Mouse (Mus musculus): ENCODE measurements around the gene E030018B13Rik. TPM values are rescaled to one million over a fixed set of nuclear protein-coding genes. Genes with fewer than 3 reads are reported as not detected.

Gene E030018B13Rik
- total and polyA plus RNA-seq, 3 experiments = 0.07 TPM; not detected in 2

DNA sequence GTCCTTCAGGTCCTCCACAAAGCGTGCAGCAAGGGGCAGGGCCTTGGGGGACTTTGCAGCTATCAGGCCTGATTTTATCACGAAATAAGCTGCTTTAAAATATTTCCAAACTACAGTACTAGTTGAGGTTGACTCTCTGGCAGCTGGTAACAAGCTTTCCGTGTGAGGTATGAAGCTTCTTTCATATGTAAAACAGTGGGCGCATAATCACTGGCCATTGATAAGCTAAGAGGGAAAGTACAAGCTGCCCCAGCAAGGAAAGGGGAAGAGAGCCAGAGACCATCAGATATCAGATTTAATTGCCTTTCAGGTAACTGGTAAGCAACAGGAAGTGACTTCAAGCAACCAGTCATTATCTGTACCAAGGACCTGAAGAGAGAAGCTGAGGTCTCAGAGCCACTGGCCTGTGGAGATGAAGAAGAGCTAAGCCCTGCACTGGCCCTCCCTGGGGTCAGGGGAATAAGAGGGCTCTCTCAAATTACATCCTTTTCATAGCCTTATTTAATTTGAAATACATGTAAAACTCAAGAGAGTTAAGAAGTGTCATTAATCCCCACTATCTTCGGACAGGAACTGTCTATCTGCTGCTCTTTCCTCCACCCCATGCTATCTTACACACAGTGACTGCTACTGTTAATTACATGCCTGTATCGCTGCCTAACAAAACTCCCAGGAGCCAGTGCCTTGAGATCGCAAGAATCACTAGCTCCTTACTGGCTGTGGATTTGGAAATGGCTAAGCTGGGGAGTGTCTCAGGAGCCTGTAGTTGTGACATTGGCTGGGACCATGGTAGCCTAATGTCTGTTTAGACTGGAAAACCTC lies 35.6 kb downstream of the E030018B13Rik start:
- Histone ChIP-seq H3K9me3 (replicated peaks; ENCODE audit: insufficient read depth, low read length) (no peaks in the 10 kb centered on the region), H3K79me2 (ENCODE audit: control insufficient read depth, insufficient read depth, low read length, poor library complexity) (no peaks in the 10 kb centered on the region), H3K4me1 (ENCODE audit: control insufficient read depth in 1 of 2, insufficient read depth in 2 of 2, low read length in 2 of 2) (peaks cover 21 to 48% of the 10 kb centered on the region in 2 experiments), H3K9ac (ENCODE audit: control insufficient read depth, low read depth, low read length, poor library complexity, severe bottlenecking) (0 out of 2 replicates have a peak overlapping the region, but pooled peaks have one; percentile 9), H3K4me3 (ENCODE audit: control insufficient read depth in 1 of 2, insufficient read depth in 1 of 2, low read depth in 2 of 2, low read length in 2 of 2) (no peak overlapping the region), H3K27ac (ENCODE audit: control insufficient read depth, low read depth, low read length) (peak overlapping the region; percentile 66), H3K36me3 (ENCODE audit: control insufficient read depth in 1 of 2, insufficient read depth in 2 of 2, low read length in 2 of 2) (peaks cover 0 to 22% of the 10 kb centered on the region in 2 experiments; a peak in 2 of 4 replicates), H3K27me3 (ENCODE audit: control insufficient read depth in 1 of 2, insufficient read depth in 2 of 2, low read length in 2 of 2) (no peaks in the 10 kb centered on the region)
- peak; percentile 67 for DNase-seq (ENCODE audit: low read depth, low spot score)
- TF ChIP-seq TBP (IDR thresholded peaks at IDR 0.05; ENCODE audit: low read depth, low read length) = peak; percentile 21; the same call in 1 of the 2 replicates
- no peak for TF ChIP-seq TAL1 (IDR thresholded peaks at IDR 0.05; ENCODE audit: low read length)
- TF ChIP-seq MAFK (IDR thresholded peaks at IDR 0.05; ENCODE audit: borderline replicate concordance, low read depth, low read length) = no peak
- TF ChIP-seq MAX (IDR thresholded peaks at IDR 0.05; ENCODE audit: low read length) = peak; percentile 50
- TF ChIP-seq TCF12 (IDR thresholded peaks at IDR 0.05; ENCODE audit: low read depth, low read length) = peak; percentile 62; the same call in 1 of the 2 replicates
- no peak for TF ChIP-seq ZNF384 (IDR thresholded peaks at IDR 0.05; ENCODE audit: low read depth, low read length)
- peak; percentile 29; the same call in 1 of the 2 replicates for TF ChIP-seq ZMIZ1 (IDR thresholded peaks at IDR 0.05; ENCODE audit: low read depth, low read length)
- no peak for TF ChIP-seq JUND (IDR thresholded peaks at IDR 0.05; ENCODE audit: low read depth, low read length)
- no peak for TF ChIP-seq ZC3H11A (IDR thresholded peaks at IDR 0.05; ENCODE audit: low read depth, low read length)
- no peak for TF ChIP-seq GABPA (IDR thresholded peaks at IDR 0.05; ENCODE audit: low read depth, low read length)
- TF ChIP-seq EP300 (IDR thresholded peaks at IDR 0.05; ENCODE audit: low read depth in 1 of 2, low read length in 2 of 2) = peak; percentile 64 to 80
- TF ChIP-seq MXI1 (IDR thresholded peaks at IDR 0.05; ENCODE audit: low read depth, low read length) = no peak
- TF ChIP-seq ETS1 (IDR thresholded peaks at IDR 0.05; ENCODE audit: low read depth, low read length) = peak; percentile 50; the same call in 1 of the 2 replicates
- TF ChIP-seq CHD1 (IDR thresholded peaks at IDR 0.05; ENCODE audit: low read depth, low read length) = 0 out of 2 replicates have a peak, but pooled peaks have one; percentile 4
- TF ChIP-seq USF2 (IDR thresholded peaks at IDR 0.05; ENCODE audit: borderline replicate concordance in 1 of 2, insufficient read depth in 1 of 2, low read depth in 1 of 2, low read length in 2 of 2) = no peak
- TF ChIP-seq POLR2AphosphoS5 (IDR thresholded peaks at IDR 0.05; ENCODE audit: borderline replicate concordance, low read depth, low read length) = no peak
- no peak for TF ChIP-seq SMC3 (IDR thresholded peaks at IDR 0.05; ENCODE audit: low read depth, low read length)
- peak; percentile 78 for TF ChIP-seq GATA1 (IDR thresholded peaks at IDR 0.05; ENCODE audit: low read depth, low read length)
- TF ChIP-seq BHLHE40 (IDR thresholded peaks at IDR 0.05; ENCODE audit: borderline replicate concordance, low read depth, low read length) = no peak
- no peak for TF ChIP-seq KAT2A (conservative IDR thresholded peaks at IDR 0.05; ENCODE audit: low read depth, low read length)
- no peak; the same call in none of the 2 replicates for TF ChIP-seq RCOR1 (IDR thresholded peaks at IDR 0.05; ENCODE audit: low read depth, low read length)
- no peak for TF ChIP-seq ZKSCAN1 (IDR thresholded peaks at IDR 0.05; ENCODE audit: low read depth, low read length)
- TF ChIP-seq MAZ (IDR thresholded peaks at IDR 0.05; ENCODE audit: low read depth, low read length) = no peak
- no peak for TF ChIP-seq USF1 (IDR thresholded peaks at IDR 0.05; ENCODE audit: low read depth, low read length)
- 0 out of 2 replicates have a peak, but pooled peaks have one; percentile 31 for TF ChIP-seq ELF1 (IDR thresholded peaks at IDR 0.05; ENCODE audit: low read depth, low read length)
- no peak for TF ChIP-seq POLR2A (IDR thresholded peaks at IDR 0.05; ENCODE audit: control insufficient read depth in 1 of 2, insufficient read depth in 1 of 2, low read depth in 1 of 2, low read length in 2 of 2, poor library complexity in 1 of 2)
- no peak for TF ChIP-seq NRF1 (IDR thresholded peaks at IDR 0.05; ENCODE audit: insufficient read depth, low read depth, low read length, poor library complexity, severe bottlenecking)
- peak; percentile 41; the same call in 1 of the 2 replicates for TF ChIP-seq HCFC1 (IDR thresholded peaks at IDR 0.05; ENCODE audit: low read depth, low read length)
- no peak for TF ChIP-seq RAD21 (IDR thresholded peaks at IDR 0.05; ENCODE audit: low read depth, low read length)
- TF ChIP-seq E2F4 (IDR thresholded peaks at IDR 0.05; ENCODE audit: borderline replicate concordance, low read depth, low read length) = no peak
- no peak for TF ChIP-seq MYC (IDR thresholded peaks at IDR 0.05; ENCODE audit: low read depth, low read length)
- peak; percentile 71 for TF ChIP-seq SIN3A (IDR thresholded peaks at IDR 0.05; ENCODE audit: low read length)
- TF ChIP-seq NELFE (IDR thresholded peaks at IDR 0.05; ENCODE audit: low read depth, low read length) = 0 out of 2 replicates have a peak, but pooled peaks have one; percentile 15
- no peak for TF ChIP-seq UBTF (IDR thresholded peaks at IDR 0.05; ENCODE audit: borderline replicate concordance, insufficient read depth, low read depth, low read length)

Data from MEL (cell line).